Mouse (Mus musculus): Measurements from ENCODE around the gene Chrm5.

Chrm5 gene

GRCm38 (mm10) chr2:112432523-112432922 is 48.0 kb downstream of the Chrm5 start:
- in situ Hi-C loops (cut with MboI; ENCODE audit: low sequenced_read_pairs), result no loop called here

GRCm38 (mm10) chr2:112430403-112430802 is 50.2 kb downstream of the Chrm5 start:
- in situ Hi-C loops (cut with MboI; ENCODE audit: low sequenced_read_pairs), result no loop called here

GRCm38 (mm10) chr2:112429665-112430064 is 50.9 kb downstream of the Chrm5 start:
- in situ Hi-C loops (cut with MboI; ENCODE audit: low sequenced_read_pairs), result no loop called here

Measured in CH12F3 (cell line).